Mouse (Mus musculus): ENCODE data around the gene Taok3. TPM values are rescaled to one million over a fixed set of nuclear protein-coding genes. Genes with fewer than 3 reads are reported as not detected.

Taok3 gene
- total RNA-seq, 2 experiments from 2014 or later = 3.9 to 4.3 TPM

GRCm38 (mm10) chr5:117241935-117242531 is 122.1 kb downstream of the Taok3 start:
- intact Hi-C loops (cut with DNase I) = no loop called here

GRCm38 (mm10) chr5:117242671-117243478 is 122.9 kb downstream of the Taok3 start:
- no peak for DNase-seq
- intact Hi-C loops (cut with DNase I) = no loop called here

More at GRCm38 (mm10) chr5:117241935-117242531, 122.1 kb downstream of the Taok3 start:
- no peak for DNase-seq

- DNase-seq = no peak
- intact Hi-C loops (cut with DNase I) = no loop called here
Observed at GRCm38 (mm10) chr5:117245170-117245569, 125.2 kb downstream of the Taok3 start.

- intact Hi-C loops (cut with DNase I) = no loop called here
- no peak for DNase-seq
Observed at GRCm38 (mm10) chr5:117248351-117248750, 128.4 kb downstream of the Taok3 start.

- no peak for DNase-seq
- intact Hi-C loops (cut with DNase I) = loop anchor here (5.0 kb wide), 1 partner anchor 43 kb away; no protein-coding TSS in a partner anchor
Observed at GRCm38 (mm10) chr5:117250796-117251195, 130.9 kb downstream of the Taok3 start.

- intact Hi-C loops (cut with DNase I) = loop anchor here (5.0 kb wide), 1 partner anchor 44 kb away; no protein-coding TSS in a partner anchor
- no peak for DNase-seq
Observed at GRCm38 (mm10) chr5:117251763-117252162, 131.8 kb downstream of the Taok3 start.

GRCm38 (mm10) chr5:117258276-117258675 is 138.3 kb downstream of the Taok3 start:
- DNase-seq = no peak
- intact Hi-C loops (cut with DNase I) = no loop called here

- no peak for DNase-seq
- intact Hi-C loops (cut with DNase I) = no loop called here
Observed at GRCm38 (mm10) chr5:117263566-117263965, 143.6 kb downstream of the Taok3 start.

- no peak for DNase-seq
- intact Hi-C loops (cut with DNase I) = no loop called here
Observed at GRCm38 (mm10) chr5:117264701-117265100, 144.8 kb downstream of the Taok3 start.

GRCm38 (mm10) chr5:117267913-117268312 is 148.0 kb downstream of the Taok3 start:
- no peak for DNase-seq
- intact Hi-C loops (cut with DNase I) = no loop called here

- intact Hi-C loops (cut with DNase I) = no loop called here
- DNase-seq = no peak
Observed at GRCm38 (mm10) chr5:117268749-117269148, 148.8 kb downstream of the Taok3 start.

GRCm38 (mm10) chr5:117269395-117269794 is 149.5 kb downstream of the Taok3 start:
- no peak for DNase-seq
- intact Hi-C loops (cut with DNase I) = no loop called here

GRCm38 (mm10) chr5:117271945-117272344 is 152.0 kb downstream of the Taok3 start:
- no peak for DNase-seq
- intact Hi-C loops (cut with DNase I) = no loop called here

- intact Hi-C loops (cut with DNase I) = no loop called here
- DNase-seq = no peak
Observed at GRCm38 (mm10) chr5:117274817-117275216, 154.9 kb downstream of the Taok3 start.

- no peak for DNase-seq
- intact Hi-C loops (cut with DNase I) = no loop called here
Observed at GRCm38 (mm10) chr5:117277784-117278183, 157.9 kb downstream of the Taok3 start.

GRCm38 (mm10) chr5:117278809-117279668 is 159.1 kb downstream of the Taok3 start:
- DNase-seq = no peak
- intact Hi-C loops (cut with DNase I) = no loop called here

- no peak for DNase-seq
- intact Hi-C loops (cut with DNase I) = no loop called here
Observed at GRCm38 (mm10) chr5:117279669-117280050, 159.7 kb downstream of the Taok3 start.

- intact Hi-C loops (cut with DNase I) = no loop called here
- no peak for DNase-seq
Observed at GRCm38 (mm10) chr5:117281536-117281935, 161.6 kb downstream of the Taok3 start.

GRCm38 (mm10) chr5:117282360-117282759 is 162.4 kb downstream of the Taok3 start:
- no peak for DNase-seq
- intact Hi-C loops (cut with DNase I) = no loop called here

GRCm38 (mm10) chr5:117284029-117284428 is 164.1 kb downstream of the Taok3 start:
- no peak for DNase-seq
- intact Hi-C loops (cut with DNase I) = no loop called here

GRCm38 (mm10) chr5:117284682-117285081 is 164.8 kb downstream of the Taok3 start:
- intact Hi-C loops (cut with DNase I) = loop anchor here (5.0 kb wide), 1 partner anchor 167 kb away; the partner anchor contains the start of gene Suds3
- no peak for DNase-seq
